Mouse (Mus musculus) ES-CJ7 (cell line): ENCODE results near the gene Odaph.

Experiments
- DNase-seq: peaks from one replicate; pipeline ENCODE4 v3.0.0; 2011; ENCODE audit warnings: low read depth, low spot score

The Odaph gene

DNA sequence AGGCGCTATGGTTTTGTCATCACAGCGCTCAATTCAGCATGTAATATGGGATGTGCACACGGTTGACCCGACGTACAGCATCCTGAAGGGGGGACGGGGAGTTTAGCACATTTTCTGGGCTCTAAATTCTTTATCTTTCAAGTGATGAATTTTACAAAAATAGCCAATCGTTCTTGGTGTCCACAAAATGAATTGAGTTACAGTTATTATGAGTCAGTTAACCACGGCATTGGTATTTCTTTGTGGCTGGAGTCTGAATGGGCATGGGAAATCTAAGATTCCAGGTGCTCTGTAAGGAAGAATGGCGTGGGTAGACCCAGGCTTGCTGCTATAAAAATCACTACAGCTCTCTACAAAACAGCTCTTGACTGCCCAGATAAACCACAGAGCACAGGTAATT lies 2.0 kb downstream of the Odaph start:
- no peak for DNase-seq

DNA sequence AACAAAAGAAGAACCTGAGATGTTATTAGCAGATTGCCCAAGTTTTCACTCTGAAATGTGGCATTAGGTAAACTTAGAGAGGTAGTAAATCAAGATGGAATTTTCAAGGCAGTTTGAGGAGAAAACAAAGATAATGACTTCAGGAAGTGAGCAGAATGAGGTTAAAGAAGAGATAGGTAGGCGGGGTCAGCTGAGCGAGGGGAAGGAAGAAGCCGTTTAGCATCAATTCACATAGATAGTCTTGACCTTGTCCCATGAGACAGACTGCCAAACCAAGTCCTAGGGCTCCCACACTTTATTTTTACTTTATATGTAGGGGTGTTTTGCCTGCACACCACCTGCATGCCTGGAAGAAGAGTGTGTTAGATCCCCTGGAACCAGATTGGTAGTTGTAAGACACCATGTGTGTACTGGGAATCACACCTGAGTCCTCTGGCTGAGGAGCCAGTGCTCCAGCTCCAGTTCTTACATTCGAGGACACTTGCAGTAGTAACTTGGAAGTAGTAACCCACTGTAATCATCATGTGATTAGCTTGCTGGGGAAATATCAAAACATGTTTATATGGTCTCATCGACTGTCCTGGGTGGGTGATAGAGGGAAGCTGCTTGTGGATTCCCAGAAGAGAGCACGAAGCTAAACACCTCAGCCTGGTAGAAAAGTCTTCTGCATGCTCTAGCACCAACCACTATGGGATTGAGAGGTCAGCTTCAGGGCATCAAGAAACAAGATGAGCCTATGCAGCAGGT lies 4.1 kb downstream of the Odaph start:
- DNase-seq: peak; percentile 31

DNA sequence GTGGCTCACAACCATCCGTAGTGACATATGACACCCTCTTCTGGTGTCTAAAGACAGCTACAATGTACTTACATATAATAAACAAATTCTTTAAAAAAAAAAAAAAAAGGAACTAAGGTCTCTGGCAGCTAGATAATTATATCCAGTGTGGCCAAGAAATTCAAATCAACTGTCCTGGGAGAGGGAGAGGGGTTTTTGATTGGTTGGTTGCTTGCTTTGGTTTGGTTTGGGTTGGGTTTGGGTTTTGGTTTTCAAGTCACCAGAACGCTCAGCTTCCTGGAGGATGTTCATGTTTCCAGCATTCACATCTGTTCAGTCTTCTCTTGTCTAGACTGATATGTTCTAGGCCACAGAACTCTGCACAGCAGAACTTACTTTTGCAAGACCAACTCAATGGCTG lies 5.8 kb downstream of the Odaph start:
- no peak for DNase-seq

DNA sequence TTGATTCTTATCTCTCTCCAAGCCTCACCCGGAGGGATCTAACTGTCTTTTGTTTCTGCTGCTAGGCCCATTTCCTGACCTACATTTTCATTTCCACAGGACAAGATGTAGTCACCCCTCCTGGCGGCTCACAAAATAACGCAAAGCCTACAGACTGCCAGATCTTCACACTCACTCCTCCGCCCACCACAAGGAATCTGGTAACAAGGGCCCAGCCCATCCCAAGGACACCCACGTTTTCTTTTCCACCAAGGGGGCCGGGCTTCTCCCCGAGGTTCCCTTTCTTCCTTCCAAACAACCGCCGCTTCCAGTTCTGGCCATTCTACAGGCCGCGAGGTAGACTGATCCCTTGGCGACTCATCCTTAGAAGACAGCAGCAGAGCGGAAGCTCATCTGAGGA lies 7.3 kb downstream of the Odaph start:
- DNase-seq: peak; percentile 82

DNA sequence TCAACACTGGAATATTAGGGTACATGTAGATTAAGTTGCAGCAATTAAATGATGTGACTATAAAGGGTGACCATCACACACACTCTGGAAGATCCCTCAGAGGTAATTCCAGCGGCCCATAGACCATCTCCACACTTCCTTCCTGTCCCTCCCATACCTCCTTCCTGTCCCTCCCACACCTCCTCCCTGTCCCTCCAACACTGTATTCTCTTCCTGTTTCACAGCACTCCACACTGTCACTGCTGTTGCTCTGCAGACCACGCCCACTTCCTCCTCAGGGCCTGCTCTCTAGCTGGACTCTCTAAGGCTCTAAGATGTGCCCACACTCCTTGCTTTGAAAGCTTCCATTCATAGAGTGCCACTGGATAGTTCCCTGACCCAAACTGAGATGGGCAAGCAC lies 13.5 kb downstream of the Odaph start:
- DNase-seq: peak; percentile 28

DNA sequence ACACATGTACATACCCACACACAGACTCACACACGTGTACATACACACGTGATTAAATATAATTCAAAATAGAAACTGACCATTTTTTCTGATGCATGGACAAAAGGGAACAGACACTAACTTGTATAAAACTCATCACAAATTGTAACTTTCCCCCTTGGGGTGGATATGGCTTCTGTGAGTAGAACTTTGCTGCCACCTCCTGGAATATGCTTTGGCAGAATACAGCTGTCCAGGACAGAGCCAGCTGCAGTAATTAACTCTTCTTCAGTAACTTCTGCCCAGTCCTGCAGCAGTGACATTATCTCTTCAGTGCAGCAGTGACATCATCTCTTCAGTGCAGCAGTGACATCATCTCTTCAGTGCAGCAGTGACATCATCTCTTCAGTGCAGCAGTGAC lies 15.7 kb downstream of the Odaph start:
- no peak for DNase-seq

DNA sequence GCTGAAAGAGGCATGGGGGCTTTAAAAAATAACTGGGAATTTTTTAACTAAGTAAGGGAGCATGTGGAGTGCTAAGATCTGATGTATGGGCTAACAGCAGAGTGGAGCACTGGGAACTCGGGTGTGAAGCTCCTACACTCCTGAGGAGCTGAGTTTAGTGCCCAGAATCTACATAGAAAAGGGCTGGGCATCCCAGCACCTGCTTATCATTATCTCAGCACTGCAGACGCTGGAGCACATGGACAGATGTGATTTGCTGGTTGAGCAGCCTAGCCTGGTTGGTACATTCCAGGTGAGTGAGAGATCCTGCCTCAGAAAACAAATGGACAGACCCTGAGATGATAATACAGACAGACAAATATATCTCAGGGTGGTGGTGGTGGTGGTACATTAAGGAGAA lies 22.6 kb downstream of the Odaph start:
- DNase-seq: no peak

DNA sequence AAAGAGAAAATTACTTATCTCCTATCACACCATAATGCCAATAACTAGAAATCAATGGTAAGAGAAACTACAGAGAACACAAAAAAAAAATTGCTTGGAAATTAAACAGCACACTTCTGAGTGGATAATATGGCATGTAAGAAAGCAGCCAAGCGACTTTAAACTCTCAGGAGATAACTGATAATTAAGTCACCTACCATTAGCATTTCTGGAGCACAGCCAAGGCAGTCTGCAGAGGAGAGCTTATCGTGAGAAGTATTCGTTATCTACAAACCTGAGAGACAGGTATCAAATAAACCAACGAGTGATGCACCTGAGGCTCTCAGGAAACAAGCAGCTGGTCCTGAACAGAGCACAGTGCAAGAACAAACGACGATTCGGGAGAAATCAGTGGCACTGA lies 24.5 kb downstream of the Odaph start:
- no peak for DNase-seq

DNA sequence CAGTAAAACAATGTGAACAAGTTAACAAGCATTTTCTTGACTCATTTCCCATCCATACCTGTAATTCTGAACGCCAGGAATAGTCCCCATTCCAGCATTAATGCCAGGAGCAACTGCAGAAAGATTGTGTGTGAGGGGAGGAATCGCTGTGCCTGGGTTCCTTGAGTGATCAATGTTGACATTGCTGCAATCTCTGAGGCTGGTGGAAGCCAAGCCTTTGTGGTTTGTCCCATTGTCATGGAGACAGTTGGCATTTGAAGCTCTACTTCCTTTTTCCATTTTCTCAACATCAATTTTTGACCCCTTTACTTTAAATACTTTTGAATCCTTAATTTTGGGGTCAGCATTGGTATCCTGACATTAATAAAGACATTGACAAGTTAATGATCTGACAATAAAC lies 32.7 kb downstream of the Odaph start:
- DNase-seq: no peak

DNA sequence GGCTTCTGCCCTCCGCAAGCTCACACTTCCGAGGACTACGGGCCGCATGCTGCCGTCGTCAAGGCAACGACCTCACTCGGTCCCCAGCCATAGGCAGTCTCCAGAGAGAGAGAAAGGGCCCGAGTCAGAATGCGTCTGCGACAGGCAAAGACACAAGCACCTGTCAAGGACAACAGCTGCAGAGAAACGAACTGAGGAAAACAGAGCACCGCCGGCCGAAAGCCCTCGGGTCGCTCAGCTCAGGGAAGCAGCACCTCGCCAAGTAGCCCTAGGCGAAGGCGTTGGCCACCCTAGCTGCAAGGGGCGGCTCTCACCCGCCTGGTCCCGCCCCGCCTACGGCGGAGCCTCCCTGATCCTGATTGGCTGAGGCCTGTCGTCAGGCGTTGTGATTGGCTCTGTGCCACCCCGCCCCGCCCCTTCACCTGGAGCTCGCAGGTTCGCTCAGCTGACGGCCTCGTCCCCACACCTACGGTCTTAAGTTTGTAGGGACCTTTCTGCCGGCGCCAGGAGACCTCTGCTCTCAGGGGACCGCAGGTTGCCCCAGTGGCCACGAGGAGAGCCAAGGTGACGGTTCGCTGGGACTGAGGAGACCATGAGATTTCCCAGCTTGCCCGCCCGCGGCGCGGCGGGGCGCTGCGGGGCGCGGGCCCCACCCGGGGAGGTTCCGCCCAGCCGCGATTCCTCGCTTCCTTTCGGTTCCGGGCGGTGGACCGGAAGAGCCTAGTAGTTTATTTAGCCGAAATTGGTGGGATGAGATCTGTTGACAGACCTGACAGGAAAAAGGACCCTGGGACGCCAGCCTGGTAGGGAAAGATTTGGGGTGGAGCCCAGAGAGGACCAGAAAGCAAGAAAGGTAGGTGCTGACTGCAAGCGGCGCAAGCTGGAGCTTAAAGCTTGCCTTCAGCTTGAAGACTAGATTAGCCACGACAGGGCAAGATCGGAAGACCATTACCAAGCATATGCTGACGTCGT lies 55.4 kb downstream of the Odaph start:
- peak; percentile 98 for DNase-seq

DNA sequence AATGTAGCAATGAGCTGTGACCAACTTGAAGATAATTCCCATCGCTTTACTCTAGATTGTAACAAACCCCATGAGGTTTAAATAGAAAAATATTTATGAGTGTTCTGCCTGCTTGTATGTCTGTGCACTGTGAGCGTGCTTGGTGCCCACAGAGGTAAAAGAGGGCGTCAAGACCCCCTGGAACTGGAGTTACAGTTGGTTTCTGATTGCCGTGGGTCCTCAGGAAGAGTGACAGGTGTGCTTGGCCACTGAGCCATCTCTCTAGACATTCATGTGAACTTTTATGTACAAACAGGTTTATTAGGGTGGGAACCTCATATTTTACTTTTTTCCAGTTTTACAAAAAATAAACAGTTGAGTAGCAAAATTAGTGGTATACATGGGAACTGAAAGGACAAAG lies 56.5 kb downstream of the Odaph start, which contains the start of gene Cdkl2:
Cdkl2 (minus strand) TSS at position 101 of the 400 bp plus-strand sequence.
- no peak for DNase-seq
